Mouse (Mus musculus): ENCODE measurements around the gene Sdk2.

Sdk2 gene

DNA sequence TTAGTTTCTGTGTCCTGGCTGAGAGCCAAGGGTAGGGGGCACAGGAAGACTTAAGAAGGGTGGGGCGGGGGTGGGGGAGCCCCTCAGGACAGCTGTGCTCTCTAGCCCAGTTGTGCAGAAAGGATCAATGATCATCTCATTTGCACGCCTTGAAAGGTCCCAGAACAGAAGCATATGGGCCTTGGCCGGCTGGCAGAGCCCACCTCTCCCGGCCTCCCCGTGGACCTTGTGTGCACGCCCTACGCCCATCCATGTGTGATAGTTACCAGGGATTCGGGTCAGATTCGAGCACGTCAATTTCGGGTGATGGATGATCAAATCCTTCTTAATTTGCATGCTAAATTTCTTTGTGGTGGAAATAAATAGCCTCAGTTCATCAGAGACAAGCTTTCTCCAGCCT lies 136.7 kb downstream of the Sdk2 start:
- no peak for DNase-seq (ENCODE audit: low read depth)

DNA sequence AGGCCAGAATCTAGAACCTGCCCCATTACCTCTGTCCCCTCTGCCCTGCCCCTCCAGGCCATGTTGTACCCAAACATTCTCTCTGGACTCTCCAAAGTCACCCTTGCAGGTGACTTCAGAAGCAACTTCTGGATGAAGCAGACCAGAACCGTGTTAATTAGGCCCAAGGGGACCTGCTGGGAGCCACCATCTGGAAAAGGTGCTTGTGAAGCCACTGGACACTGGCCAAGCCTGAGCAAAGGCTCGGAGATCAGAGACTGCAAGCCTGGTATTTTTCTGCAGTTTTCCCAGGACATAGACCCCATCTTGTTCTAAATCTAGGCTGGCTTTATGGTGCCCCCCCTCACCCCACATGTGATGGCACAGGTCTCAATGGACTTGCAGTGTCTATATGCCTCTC lies 138.0 kb downstream of the Sdk2 start:
- no peak for DNase-seq (ENCODE audit: low read depth)

DNA sequence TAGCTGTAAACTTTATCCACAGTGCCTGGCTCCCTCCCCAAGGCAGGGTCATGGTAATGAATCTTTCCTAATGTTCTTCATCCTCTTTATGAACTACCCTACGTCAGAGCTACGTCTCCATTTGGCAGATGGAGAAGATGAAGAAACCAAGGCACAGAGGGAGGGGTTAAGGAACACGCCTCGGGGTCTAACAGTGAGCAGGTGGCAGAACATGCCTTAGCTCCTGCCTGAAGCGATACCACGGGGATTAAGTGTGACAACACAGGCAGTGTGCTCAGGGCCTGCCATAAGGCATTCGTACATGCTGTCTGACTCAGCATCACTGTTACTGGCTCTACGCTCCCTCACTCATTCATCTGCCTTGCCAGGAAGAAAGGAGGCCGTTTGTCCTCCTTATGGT lies 138.6 kb downstream of the Sdk2 start:
- no peak for DNase-seq (ENCODE audit: low read depth)

DNA sequence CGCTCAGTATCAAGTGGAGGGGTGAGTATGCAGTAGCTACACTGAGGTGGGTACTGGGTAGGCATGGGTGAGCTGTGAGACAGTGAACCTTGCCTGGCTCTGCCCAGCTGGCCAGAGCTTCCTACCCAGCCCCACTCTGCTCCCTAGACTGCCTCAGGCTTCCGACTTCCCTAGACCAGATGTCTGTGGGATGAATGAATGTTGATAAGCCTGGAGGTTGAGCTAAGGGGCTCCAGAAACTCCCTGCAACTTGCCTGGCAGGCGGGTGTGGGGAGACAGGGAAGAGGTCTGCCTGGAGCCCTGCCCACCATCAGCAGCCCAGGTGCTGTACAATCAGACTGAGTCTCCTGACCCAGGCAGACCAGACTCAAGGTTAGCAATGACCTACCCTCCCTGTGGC lies 139.0 kb downstream of the Sdk2 start:
- DNase-seq (ENCODE audit: low read depth) = no peak

DNA sequence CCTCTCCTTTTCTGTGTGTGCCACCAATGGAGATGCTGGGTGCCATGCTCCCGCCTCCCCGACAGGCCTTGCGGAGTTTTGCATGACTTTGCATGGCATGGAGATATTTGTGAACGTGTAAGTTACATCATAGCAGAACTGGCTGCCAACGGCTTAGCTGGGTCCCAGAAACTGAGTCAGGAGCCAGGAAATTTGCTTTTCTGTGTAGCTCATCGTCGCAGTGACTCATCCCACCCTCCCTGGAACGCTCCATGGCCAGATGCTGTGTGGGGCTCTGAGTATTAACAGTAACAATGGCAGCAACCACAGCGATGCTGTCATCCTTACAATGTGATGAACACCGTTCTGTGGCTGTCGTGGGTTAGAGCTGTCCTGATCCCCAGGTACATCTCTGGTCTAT lies 139.6 kb downstream of the Sdk2 start:
- DNase-seq (ENCODE audit: low read depth) = no peak

DNA sequence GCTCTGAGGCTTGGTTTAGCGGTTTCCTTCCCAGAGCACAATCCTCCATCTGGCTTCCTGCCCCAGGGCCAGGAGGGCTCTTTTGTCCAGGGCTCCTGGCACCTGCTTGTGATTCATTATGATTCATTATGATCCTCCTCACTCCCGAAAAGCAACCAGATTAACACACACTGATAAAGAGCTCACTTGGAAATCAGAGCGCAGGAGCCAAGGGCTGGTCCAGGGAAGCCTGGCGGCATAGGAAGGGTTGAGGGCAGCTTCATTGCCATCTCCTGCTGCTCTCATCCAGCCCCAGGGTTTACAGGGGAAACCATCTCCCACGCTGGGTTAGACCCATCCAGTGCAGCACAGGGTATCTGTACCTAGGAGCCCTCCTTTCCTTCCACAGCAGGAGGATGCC lies 143.7 kb downstream of the Sdk2 start:
- no peak for DNase-seq (ENCODE audit: low read depth)

DNA sequence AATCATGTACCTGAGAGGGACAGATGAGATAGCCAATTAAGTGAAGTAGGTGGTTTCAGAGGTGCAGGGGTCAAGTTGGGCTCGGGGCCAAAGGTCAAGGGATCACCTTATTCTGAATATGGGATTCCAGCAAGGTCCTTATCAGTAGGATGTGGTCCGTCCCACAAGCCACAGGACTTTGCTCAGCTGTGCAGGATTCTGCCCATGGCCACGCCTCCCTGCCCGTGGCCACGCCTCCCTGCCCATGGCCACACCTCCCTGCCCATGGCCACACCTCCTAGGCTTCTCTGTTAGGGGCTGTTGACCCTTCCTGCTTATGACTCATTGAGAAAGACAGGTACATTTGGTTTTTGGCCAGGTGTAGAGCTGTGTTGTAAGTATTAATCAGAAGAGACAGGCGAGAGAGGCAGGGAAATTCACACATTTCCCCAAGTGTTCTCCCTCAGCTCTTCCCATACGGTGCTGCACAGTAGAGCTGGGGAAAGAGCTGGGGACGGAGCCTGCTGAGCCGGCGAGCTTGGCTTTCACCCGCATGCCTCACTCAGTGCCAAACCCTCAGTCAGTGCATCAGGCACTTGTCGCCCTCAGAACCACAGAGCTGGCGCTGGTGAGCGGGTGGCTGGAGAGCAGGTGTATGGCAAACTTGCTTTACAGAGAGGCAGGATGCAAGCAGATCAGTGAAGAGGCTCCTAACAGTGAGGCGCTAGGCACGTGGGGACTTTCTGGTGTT lies 163.6 kb downstream of the Sdk2 start:
- no peak for DNase-seq (ENCODE audit: low read depth)

DNA sequence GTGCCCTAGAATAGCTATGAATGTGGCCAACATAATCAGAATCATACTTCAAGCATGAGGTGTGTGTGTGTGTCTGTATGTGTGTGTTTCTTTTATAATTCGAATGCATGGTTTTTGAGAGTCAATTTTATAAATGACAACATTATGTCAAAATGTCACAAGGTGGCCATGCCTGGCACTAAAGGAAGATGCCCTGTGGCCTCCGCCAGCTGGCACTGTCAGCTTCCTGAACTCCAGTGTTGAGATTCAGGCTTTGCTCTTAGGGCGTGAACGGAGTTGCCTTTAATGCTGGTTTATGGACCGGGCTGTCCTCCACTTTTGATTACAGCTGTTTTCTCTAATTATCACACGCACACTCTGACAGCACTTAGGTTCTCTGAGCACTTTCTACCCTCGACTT lies 164.9 kb downstream of the Sdk2 start:
- no peak for DNase-seq (ENCODE audit: low read depth)

DNA sequence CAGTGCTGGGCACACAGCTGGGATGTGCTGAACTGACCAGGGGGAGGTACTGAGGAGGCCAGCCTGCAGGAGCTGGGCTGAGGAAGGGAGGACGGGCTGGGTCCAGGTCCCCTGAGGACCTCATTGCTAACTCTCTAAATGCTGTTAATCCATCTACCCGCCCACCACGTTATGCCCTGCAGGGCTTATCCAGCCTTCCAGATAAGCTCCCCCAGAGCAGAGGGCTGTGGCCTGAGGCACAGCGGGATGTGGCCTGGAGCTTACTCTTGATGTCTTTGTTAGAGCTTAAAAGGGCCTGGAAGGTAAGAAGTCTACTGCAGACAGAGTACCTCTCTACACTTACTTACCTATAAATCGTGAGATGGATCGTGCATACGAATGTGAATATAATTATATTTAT lies 168.2 kb downstream of the Sdk2 start:
- DNase-seq (ENCODE audit: low read depth) = no peak

DNA sequence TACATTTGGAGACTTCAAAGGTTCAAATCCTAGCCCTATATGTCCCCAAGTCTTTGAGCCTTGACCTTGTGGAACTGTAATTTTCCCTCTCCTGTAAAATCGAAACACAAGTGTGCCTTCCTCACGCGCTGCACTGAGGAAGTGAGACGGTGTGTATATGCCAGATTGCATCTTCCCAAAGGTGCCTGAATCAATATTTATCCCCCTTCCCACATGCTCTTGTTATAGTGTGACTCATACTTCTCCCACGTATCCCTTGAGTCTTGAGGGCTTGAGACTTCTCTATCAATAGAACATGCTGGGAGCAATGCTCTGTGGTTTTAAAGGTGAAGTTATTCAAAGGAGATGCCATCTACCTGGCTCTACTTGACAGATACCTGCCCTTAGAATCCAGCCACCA lies 170.8 kb downstream of the Sdk2 start:
- no peak for DNase-seq (ENCODE audit: low read depth)

DNA sequence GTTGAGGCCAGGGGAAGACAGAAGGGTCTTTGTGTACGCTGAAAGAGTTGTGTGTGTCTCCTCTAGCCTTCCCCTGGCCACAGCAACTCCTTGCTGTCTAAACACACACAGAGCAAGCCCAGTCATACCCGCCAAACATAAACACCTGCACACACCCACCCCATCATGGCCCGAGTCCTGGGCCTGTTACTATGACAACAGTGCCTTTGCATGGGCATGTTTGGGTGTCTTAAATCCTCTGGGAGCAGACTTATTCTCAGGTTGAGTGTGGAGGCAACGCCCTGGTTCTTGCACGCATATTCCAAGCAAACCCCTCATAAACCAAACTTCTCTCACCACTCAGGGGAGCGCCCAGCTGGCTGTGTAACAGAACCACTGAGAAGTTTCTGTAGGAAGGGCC lies 173.9 kb downstream of the Sdk2 start:
- DNase-seq (ENCODE audit: low read depth) = no peak

DNA sequence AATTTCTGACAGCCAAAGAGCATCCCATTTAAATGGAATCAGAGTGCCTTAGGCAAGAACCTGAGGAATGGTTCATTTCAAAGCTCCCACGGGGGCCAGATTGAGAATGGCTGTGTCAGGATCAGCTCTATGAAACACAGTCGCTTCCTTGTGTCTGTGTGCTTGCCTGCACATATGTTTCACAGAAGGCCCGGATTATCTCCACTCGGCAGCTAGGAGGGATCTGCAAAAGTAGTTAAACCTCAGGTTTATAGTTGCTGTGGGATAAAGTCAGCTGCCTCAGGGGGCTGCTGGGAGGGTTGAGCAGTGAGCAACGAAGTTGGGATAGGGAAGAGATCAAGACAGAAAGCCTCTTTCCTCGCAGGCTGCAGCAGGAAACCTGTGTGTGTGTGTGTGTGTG lies 174.8 kb downstream of the Sdk2 start:
- DNase-seq (ENCODE audit: low read depth) = no peak

DNA sequence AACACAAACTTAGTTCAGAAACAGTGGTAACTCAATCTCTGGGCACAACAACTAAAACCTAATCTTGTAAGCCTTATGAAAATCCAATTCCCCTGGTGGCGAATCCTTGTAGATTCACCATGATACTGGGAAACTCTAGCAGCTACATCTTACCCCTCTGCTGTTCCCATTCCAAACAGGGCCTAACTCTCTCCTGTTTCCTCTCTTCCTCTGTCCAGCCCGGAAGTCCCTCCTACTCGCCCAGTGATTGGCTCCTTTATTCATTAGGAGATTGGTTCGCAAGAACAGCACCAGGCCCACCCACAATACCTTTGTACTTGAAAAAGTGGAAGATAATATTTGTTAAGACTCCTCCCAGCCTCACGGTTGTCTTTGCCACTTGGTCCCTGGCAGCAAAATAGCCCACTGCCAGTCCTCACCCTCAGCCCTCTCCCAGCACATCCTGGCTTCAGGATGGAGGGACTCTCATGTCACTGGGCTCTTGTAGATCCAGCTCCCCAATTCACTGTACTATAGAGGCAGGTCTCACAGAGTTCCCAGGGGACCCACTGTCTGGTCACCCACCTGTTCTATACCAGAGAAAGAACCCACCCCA lies 178.6 kb downstream of the Sdk2 start:
- DNase-seq (ENCODE audit: low read depth) = no peak

DNA sequence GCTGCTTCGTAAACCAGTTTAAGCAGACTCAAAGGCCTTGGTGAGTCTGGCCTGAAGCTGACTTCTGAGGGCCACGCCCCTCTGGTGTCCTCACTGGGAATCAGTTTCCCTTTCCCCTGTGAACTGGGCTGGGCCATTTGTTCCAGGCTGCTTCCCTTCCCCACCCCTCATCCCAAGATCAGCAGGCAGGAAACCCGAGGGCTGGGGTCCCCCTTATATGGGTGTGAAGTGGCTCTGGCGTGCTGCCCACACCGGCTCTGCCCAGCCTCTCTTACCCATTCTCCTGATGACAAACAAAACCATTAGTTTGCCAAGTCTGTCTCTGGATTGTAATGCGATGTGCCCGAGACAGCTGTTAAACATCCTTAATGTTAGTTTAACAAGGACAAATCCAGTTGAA lies 180.5 kb downstream of the Sdk2 start:
- DNase-seq (ENCODE audit: low read depth) = no peak

DNA sequence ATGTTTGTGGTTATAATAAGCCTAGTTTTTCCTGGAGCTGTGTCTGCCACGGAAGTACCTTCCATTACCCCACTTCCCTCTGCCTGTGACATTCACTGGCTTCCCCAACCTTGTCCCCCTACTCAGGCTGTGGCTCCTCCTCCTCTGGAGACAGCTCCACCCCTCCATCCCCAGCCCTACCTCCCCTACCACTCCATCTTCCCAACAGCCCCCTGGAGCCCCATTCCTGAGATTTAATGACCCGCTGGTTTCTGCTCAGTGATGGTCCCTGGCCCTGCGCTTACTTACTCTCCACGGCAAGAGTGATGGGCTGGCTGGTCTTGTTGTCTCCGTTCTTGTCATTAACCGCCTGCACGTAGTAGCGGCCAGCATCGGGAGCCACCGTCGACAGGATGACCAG lies 181.9 kb downstream of the Sdk2 start:
- no peak for DNase-seq (ENCODE audit: low read depth)

DNA sequence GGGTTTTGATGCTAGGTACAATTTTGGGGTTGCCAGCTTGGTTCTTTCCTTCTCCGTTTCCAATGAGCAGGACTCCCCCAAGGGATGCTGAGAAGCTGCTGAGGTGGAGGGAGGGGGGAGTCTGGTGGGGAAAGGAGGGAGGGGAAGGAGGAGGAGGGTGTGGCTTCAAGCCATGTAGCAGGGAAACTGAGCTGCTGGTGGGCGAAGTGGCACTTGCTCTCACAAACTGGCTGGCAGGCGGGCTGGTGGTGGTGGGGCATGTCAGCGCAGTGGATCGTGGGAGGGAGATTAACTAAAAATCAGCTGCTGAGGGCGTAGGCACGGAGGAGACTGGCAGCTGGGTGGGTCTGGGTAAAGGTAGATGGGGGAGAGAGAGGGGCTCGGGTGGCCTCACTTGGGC lies 183.8 kb downstream of the Sdk2 start:
- DNase-seq (ENCODE audit: low read depth) = no peak

DNA sequence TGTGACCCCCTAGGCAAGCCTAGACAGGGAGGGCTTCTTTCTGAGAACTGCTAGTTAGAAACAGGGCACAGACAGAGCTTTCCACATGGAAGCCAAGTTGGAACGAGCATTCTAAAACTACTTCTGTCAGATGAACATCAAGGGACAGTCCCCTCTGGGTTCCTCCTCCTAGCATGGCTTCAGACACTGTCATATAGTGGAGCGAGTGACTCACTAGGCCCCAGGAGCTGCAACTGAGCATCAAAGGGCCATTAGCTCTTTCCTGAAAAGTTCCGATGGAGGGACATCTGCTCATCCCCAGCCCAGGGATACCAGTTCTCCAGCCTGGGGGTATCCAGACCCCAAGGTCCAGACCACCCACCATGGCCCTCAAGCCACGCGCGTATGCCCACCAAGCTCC lies 185.0 kb downstream of the Sdk2 start:
- no peak for DNase-seq (ENCODE audit: low read depth)

DNA sequence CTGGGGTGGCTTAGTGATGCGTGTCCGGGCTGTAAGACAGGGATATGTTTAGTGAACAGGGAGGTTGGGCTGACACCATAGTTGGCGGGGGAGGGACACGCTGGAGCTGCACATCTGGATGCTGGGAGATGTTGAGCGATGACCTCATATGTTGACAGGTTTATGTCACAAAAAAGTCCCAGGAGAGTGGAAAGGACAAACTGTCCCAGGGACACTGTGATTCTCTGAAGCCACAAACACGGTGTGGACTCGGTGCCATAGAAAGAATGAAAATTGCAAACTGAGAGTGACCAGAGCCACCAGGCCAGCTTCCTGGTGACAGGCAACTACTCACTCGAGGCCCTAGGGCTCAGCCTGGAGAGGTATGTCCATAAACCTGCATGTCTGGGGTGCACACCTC lies 199.8 kb downstream of the Sdk2 start:
- DNase-seq (ENCODE audit: low read depth) = no peak

DNA sequence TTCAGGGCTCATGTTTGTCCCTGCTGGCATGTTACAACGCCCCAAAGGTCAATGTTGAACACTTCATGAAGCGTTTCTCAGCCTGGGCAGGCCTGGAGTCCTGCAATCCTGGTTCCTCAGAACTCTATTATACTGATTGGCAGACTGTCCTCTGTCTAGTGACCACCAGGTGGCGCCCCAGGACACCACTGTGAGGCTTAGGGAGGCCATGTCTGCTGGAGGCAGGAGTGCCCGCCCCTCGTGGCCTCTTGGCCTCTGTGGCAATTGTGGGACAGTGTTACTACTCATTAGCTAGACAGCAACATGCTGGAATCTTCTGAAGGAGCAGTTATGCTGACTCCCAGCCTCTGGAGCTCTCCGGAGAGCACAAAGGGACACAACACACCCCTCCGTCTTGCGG lies 201.2 kb downstream of the Sdk2 start:
- peak; percentile 70 for DNase-seq (ENCODE audit: low read depth)

DNA sequence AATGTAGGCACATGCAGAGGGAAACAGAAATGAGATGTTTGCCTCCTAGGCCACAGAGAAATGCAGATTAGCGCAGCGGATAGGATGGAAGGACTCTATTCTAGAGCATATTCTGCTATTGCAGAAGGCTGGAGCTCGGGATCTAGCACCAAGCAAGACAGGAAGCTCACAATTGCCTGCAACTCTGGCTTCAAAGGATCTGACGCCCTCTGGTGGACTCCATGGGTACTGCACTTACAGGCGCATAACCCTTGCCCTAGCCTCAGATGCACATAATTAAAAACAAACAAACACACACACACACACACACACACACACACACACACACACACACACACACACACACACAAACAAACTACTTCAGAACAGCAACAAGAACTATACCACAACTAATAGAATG lies 203.4 kb downstream of the Sdk2 start:
- peak; percentile 17 for DNase-seq (ENCODE audit: low read depth)

DNA sequence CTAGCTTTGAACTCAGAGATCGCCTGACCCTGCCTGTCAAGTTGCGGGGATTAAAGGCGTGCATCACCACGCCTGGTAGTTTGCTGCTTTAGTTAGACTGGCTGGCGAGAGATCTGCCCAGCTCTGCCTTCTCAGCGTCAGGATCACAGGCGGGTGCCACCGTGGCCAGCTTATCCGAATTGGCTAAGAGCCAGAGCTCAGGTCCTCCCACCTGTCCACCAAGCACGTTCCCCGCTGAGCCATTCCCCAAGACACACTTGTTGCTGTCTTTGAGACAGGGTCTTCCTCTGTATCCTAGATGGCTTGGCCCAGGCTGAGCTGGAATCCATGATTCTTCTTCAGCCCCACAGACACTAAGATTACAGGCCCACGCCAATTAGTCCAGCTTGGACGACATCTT lies 211.2 kb downstream of the Sdk2 start:
- no peak for DNase-seq (ENCODE audit: low read depth)

DNA sequence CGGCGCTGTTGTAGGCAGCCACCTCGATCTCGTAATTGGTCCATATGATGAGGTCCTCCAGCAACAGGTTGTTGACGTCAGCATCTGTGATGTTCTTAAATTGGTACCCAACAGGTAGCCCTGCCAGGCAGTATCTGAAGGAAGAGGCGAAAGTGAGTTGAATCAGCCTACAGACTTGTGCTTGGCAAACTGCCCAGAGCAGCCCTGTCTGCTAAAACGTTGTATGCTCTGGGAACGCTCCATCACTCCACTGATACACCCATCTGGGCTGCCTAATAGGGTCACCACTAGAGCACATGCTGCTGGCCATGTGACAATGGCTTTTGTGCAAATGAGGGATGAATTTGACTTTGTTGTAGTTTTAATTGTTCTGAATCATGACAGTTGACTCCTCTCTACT lies 215.1 kb downstream of the Sdk2 start:
- no peak for DNase-seq (ENCODE audit: low read depth)

DNA sequence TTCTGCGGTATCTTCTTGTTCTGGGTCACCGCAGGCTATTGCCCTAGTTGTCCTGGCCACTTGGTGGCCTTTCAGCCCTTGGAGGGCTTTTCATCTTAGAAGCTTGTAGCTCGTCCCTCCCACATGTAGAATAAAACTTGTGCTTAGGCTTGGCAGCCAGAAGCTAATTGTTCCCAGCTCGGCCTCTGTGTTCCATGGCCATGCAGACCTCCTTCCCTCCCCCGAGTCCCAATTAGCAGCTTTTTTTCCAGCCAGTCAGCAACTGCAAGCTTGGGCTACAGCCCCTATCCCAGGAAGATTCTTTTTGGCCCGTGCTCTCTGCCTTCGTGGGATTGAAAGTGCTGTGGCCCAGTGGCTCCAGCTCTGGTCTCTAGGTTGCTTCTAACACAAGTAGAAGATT lies 217.5 kb downstream of the Sdk2 start:
- no peak for DNase-seq (ENCODE audit: low read depth)

DNA sequence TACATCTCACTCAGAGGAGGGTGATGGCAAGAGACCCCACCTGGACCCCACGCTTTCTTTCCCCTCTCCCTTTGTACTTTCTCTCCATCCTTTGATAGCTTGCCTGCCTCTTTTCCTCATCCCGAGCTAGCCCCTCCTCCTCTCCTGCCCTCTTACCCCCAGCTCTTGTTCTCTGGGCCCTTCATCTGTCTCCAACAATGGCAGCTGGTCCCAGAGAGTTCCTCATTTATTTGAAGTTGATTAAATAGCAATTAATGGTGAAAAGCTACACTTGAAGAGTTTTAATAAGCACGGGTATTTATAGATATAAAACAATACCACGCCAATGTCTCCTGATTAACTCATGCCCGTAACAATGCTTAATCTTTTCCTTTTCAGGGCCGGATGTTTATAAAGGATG lies 222.9 kb downstream of the Sdk2 start:
- no peak for DNase-seq (ENCODE audit: low read depth)
